Mouse (Mus musculus) liver, adult 2 months (tissue): Measurements from ENCODE around the gene Cks1b. TPM values are rescaled to one million over a fixed set of nuclear protein-coding genes. Genes with fewer than 3 reads are reported as not detected.

ENCODE experiments used
- DNase-seq: peaks from one replicate; pipeline ENCODE4 v3.0.0-alpha.2; 2011; ENCODE audit warnings: low read depth, low spot score; ENCODE audit errors: extremely low read depth
- H3K27ac ChIP-seq: fragments of 200-500 bp; replicated peaks from 2 replicates; pipeline ENCODE4 v1.5.1; 2012; ENCODE audit warnings: low read depth, mild to moderate bottlenecking, control low read depth, inconsistent platforms, low read length; ENCODE audit not compliant: insufficient read depth
- H3K27me3 ChIP-seq: fragments of 200-500 bp; 2 replicates; pipeline ENCODE4 v1.6.1; 2012; ENCODE audit warnings: mild to moderate bottlenecking, moderate library complexity, low read length, inconsistent platforms; ENCODE audit not compliant: control insufficient read depth, insufficient read depth
- H3K36me3 ChIP-seq: fragments of 200-500 bp; 2 replicates; pipeline ENCODE4 v1.6.1; 2012; ENCODE audit warnings: low read length, inconsistent platforms; ENCODE audit not compliant: control insufficient read depth, insufficient read depth
- H3K4me1 ChIP-seq: fragments of 200-500 bp; 2 replicates; pipeline ENCODE4 v1.6.1; 2011; ENCODE audit warnings: low read length; ENCODE audit not compliant: control insufficient read depth, insufficient read depth
- H3K4me3 ChIP-seq: fragments of 200-500 bp; 2 replicates; pipeline ENCODE4 v1.5.1; 2011; ENCODE audit warnings: low read depth, mild to moderate bottlenecking, control low read depth, low read length, moderate library complexity; ENCODE audit not compliant: insufficient read depth
- H3K79me2 ChIP-seq: fragments of 200-500 bp; 2 replicates; pipeline ENCODE4 v1.6.1; 2012; ENCODE audit warnings: inconsistent platforms, mild to moderate bottlenecking, low read length, moderate library complexity; ENCODE audit not compliant: control insufficient read depth, insufficient read depth
- H3K9ac ChIP-seq: fragments of 200-500 bp; 2 replicates; pipeline ENCODE4 v1.6.1; 2012; ENCODE audit warnings: low read depth, mild to moderate bottlenecking, control low read depth, inconsistent platforms, low read length
- CTCF ChIP-seq: fragments of 200-500 bp; IDR thresholded peaks from 2 replicates; pipeline ENCODE4 v1.5.1; 2011; ENCODE audit warnings: low read depth, low read length, control low read depth
- POLR2A ChIP-seq: fragments of 200-500 bp; IDR thresholded peaks from 2 replicates; pipeline ENCODE4 v1.6.1; 2011; ENCODE audit warnings: low read length, control low read depth; ENCODE audit not compliant: insufficient read depth; ENCODE audit errors: extremely low read depth
- WGBS: fragments of 180-500 bp; shearing (Covaris S2); methylation state at CpG from one replicate; pipeline ENCODE4 v1.1.7; 2018; 5-methylcytosine and 5-hydroxymethylcytosine counted together
- polyA plus RNA-seq: library from polyadenylated mRNA; depleted of rRNA; stranded (reverse); fragments of >200 nt; gene quantifications from 2 replicates; pipeline ENCODE4 v1.2.3, GENCODE M21; 2012; rRNA removed
- total RNA-seq: library from RNA; depleted of rRNA; stranded (reverse); fragments of >200 nt; gene quantifications from 2 replicates; pipeline ENCODE4 v1.2.3, GENCODE M21; 2014; rRNA removed

Gene Cks1b
- total and polyA plus RNA-seq, 2 experiments, result 3.0 to 11.0 TPM

DNA sequence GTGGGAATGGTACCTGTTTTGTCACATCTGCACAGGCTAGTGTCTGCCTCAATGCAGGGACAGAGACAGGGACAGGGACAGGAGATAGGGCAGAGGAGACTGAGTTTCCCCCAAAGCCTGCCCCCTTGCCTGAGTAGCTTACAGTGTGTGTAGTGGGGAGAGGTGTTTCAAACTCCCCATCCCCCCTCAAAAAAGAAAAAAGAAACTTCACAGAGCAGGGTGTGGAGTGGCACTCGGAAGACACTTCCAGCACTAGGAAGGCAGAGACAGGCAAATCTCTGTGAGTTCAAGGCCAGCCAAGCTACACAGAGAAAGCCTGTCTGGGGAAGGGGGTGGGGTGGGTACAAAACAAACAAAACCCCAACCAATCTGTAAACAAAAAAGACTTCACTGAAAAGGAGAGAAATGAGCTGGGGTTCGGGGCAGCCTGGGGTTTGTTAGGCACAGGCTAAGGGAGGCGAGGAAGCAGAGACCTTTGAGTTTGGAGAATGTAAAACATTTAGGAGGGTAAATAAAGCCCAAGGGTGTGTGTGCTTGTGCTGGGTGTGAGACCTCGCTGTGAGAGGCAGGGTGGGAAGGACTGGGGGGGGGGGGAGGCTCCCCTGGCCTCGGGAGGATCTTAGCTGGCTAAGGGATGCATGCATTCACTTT, 44.5 kb downstream of the Cks1b start:
- no peaks in the 10 kb centered on the region for H3K27me3 ChIP-seq
- no peaks in the 10 kb centered on the region for H3K79me2 ChIP-seq
- H3K27ac ChIP-seq, result no peak overlapping the region
- no peak overlapping the region for H3K9ac ChIP-seq
- TF ChIP-seq CTCF, result no peak
- TF ChIP-seq POLR2A, result no peak
- peaks cover 2% of the 10 kb centered on the region; the same call in 1 of the 2 replicates for H3K36me3 ChIP-seq
- WGBS, result 38% methylated on average over 5 of the region's 5 CpGs
- H3K4me1 ChIP-seq, result no peaks in the 10 kb centered on the region
- no peak for DNase-seq
- no peak overlapping the region for H3K4me3 ChIP-seq

DNA sequence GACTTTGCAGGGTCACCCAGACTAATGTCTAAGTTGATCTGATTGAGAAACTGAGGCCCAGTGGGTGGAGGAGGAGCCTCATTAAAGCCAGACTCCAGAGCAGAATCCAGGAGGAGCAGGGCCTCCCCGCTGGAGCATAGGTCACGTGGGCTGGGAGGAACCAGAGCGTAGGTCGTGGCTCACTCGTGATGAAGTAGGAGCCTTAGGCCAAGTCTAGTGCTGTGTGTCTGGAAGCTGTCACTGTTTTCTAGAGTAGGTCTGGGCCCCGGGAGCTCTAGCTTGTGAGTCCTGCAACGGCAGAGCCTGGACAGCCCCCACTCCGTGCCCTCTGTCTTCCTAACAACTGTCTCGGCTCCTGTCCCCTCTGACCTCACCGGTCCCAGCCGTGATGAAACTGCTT, 50.8 kb downstream of the Cks1b start:
- peak; percentile 55 for DNase-seq
- TF ChIP-seq CTCF (no peak), POLR2A (no peak)
- H3K9ac ChIP-seq, result no peak overlapping the region
- no peaks in the 10 kb centered on the region for H3K36me3 ChIP-seq
- H3K79me2 ChIP-seq, result no peaks in the 10 kb centered on the region
- H3K4me3 ChIP-seq, result peak overlapping the region; percentile 20; the same call in 1 of the 2 replicates
- H3K27ac ChIP-seq, result no peak overlapping the region
- no peaks in the 10 kb centered on the region for H3K27me3 ChIP-seq
- peaks cover 2% of the 10 kb centered on the region; the same call in 1 of the 2 replicates for H3K4me1 ChIP-seq
- WGBS, result 21% methylated on average over 11 of the region's 11 CpGs

DNA sequence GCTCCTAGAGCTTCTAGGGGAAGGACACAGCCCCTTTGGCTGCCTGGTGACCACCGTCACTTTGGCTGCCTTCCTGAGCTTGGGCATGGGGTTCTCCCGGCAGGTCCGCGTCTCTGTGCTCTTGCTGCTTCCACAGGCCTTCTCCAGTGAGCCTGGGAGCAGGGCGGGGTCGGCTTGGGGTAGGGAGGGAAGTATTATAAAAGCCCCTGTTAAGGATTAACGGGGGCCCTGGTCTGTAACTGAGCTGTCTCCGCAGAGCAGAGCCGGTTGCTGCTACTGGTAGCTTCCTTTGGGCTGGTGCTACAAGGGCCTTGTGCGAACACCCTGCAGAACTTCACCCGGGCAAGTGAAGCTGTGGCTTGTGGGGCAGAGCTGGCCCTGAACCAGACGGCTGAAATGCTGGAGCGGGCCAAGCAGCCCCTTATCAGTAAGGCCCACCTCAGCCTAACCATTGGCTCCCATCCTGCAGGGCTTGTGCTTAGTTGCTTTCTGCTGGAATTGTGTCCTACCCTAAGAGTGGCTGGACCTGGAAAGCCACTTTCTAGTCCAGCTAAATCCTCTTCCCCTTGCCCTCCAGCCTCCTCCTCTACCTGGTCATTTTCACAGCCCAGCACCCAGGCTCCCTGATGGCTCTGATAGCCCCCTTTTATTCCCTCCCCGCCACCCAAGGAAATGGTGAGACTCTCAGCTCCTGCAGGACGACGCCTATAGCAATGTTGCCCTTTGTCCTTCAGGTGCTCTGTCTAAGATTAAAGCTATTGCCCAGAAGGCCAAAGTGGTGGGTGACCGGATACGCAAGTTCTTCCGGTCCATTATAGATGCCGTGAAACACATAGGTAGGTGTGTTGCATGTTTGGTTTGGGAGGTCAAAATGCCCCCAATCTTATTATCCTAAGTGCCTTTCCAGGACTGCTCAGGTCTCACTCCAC, 52.4 kb downstream of the Cks1b start:
- H3K27ac ChIP-seq, result no peak overlapping the region
- peaks cover 2% of the 10 kb centered on the region; the same call in 1 of the 2 replicates for H3K4me1 ChIP-seq
- 87% methylated on average over 20 of the region's 20 CpGs for WGBS
- no peak for DNase-seq
- H3K79me2 ChIP-seq, result no peaks in the 10 kb centered on the region
- H3K9ac ChIP-seq, result no peak overlapping the region
- no peaks in the 10 kb centered on the region for H3K27me3 ChIP-seq
- no peak overlapping the region for H3K4me3 ChIP-seq
- TF ChIP-seq CTCF (no peak), POLR2A (no peak)
- no peaks in the 10 kb centered on the region for H3K36me3 ChIP-seq

Other genes starting within 250 kb of the Cks1b start
- 9.1 and 15.6 TPM in 2 replicates for gene Scamp3, start 240.9 kb downstream of the Cks1b start, total RNA-seq
- gene Scamp3, start 240.9 kb downstream of the Cks1b start, polyA plus RNA-seq, result 105 and 120 TPM in 2 replicates
- gene Fam189b, start 235.2 kb downstream of the Cks1b start, total RNA-seq, result 0.09 and 0.54 TPM in 2 replicates
- 1.8 and 4.1 TPM in 2 replicates for gene Fam189b, start 235.2 kb downstream of the Cks1b start, polyA plus RNA-seq
- 24.1 and 32.7 TPM in 2 replicates for gene Gba, start 215.5 kb downstream of the Cks1b start, total RNA-seq
- gene Gba, start 215.5 kb downstream of the Cks1b start, polyA plus RNA-seq, result 33.2 and 36.6 TPM in 2 replicates
- 0.92 and 1.4 TPM in 2 replicates for gene Thbs3, start 203.2 kb downstream of the Cks1b start, total RNA-seq
- gene Thbs3, start 203.2 kb downstream of the Cks1b start, polyA plus RNA-seq, result 0.85 and 1.2 TPM in 2 replicates
- 105 and 122 TPM in 2 replicates for gene Mtx1, start 191.3 kb downstream of the Cks1b start, total RNA-seq
- 167 and 187 TPM in 2 replicates for gene Mtx1, start 191.3 kb downstream of the Cks1b start, polyA plus RNA-seq
- gene Muc1, start 189.3 kb downstream of the Cks1b start, total RNA-seq, result 0.60 and 1.7 TPM in 2 replicates
- 1.3 and 1.7 TPM in 2 replicates for gene Muc1, start 189.3 kb downstream of the Cks1b start, polyA plus RNA-seq
- 45.1 and 60.3 TPM in 2 replicates for gene Krtcap2, start 172.4 kb downstream of the Cks1b start, total RNA-seq
- 157 and 197 TPM in 2 replicates for gene Krtcap2, start 172.4 kb downstream of the Cks1b start, polyA plus RNA-seq
- gene Trim46, start 172.1 kb downstream of the Cks1b start, total RNA-seq, result 0.07 and 0.18 TPM in 2 replicates
- 0.16 and 0.25 TPM in 2 replicates for gene Trim46, start 172.1 kb downstream of the Cks1b start, polyA plus RNA-seq
- gene Dpm3, start 159.0 kb downstream of the Cks1b start, total RNA-seq, result 102 and 131 TPM in 2 replicates
- 243 and 245 TPM in 2 replicates for gene Dpm3, start 159.0 kb downstream of the Cks1b start, polyA plus RNA-seq
- gene Slc50a1, start 147.8 kb downstream of the Cks1b start, total RNA-seq, result 6.4 and 7.0 TPM in 2 replicates
- 36.3 and 41.2 TPM in 2 replicates for gene Slc50a1, start 147.8 kb downstream of the Cks1b start, polyA plus RNA-seq
- 22.1 and 35.2 TPM in 2 replicates for gene Efna1, start 137.2 kb downstream of the Cks1b start, total RNA-seq
- gene Efna1, start 137.2 kb downstream of the Cks1b start, polyA plus RNA-seq, result 73.1 and 73.4 TPM in 2 replicates
- not detected in 2 replicates for gene Efna3, start 95.4 kb downstream of the Cks1b start, total RNA-seq
- gene Efna3, start 95.4 kb downstream of the Cks1b start, polyA plus RNA-seq, result not detected in 2 replicates
- not detected in 2 replicates for gene Efna4, start 80.4 kb downstream of the Cks1b start, total RNA-seq
- gene Efna4, start 80.4 kb downstream of the Cks1b start, polyA plus RNA-seq, result 0.06 and 0.27 TPM in 2 replicates
- gene Adam15, start 68.4 kb downstream of the Cks1b start, total RNA-seq, result 1.4 and 2.6 TPM in 2 replicates
- 4.7 and 5.4 TPM in 2 replicates for gene Adam15, start 68.4 kb downstream of the Cks1b start, polyA plus RNA-seq
- not detected in 2 replicates for gene Dcst2, start 56.4 kb downstream of the Cks1b start, total RNA-seq
- 0.05 TPM in 1 of 2 replicates, not detected in the other for gene Dcst2, start 56.4 kb downstream of the Cks1b start, polyA plus RNA-seq
- not detected in 2 replicates for gene Dcst1, start 53.1 kb downstream of the Cks1b start, total RNA-seq
- gene Dcst1, start 53.1 kb downstream of the Cks1b start, polyA plus RNA-seq, result 0.04 TPM in 1 of 2 replicates, not detected in the other
- gene Zbtb7b, start 23.6 kb downstream of the Cks1b start, total RNA-seq, result 28.9 and 31.9 TPM in 2 replicates
- gene Zbtb7b, start 23.6 kb downstream of the Cks1b start, polyA plus RNA-seq, result 85.0 and 87.2 TPM in 2 replicates
- not detected in 2 replicates for gene Lenep, start 15.6 kb downstream of the Cks1b start, total RNA-seq
- gene Lenep, start 15.6 kb downstream of the Cks1b start, polyA plus RNA-seq, result not detected in 2 replicates
- 29.0 and 33.0 TPM in 2 replicates for gene Flad1, start 6.5 kb downstream of the Cks1b start, total RNA-seq
- gene Flad1, start 6.5 kb downstream of the Cks1b start, polyA plus RNA-seq, result 62.6 and 67.3 TPM in 2 replicates
- gene Shc1, start 60 bp upstream of the Cks1b start, total RNA-seq, result 37.7 and 42.0 TPM in 2 replicates
- 56.8 and 57.4 TPM in 2 replicates for gene Shc1, start 60 bp upstream of the Cks1b start, polyA plus RNA-seq
- 4.4 and 9.9 TPM in 2 replicates for gene Pygo2, start 11.8 kb upstream of the Cks1b start, total RNA-seq
- 26.5 and 29.0 TPM in 2 replicates for gene Pygo2, start 11.8 kb upstream of the Cks1b start, polyA plus RNA-seq
- gene Pbxip1, start 18.3 kb upstream of the Cks1b start, total RNA-seq, result 5.7 and 5.9 TPM in 2 replicates
- 6.6 and 9.1 TPM in 2 replicates for gene Pbxip1, start 18.3 kb upstream of the Cks1b start, polyA plus RNA-seq
- 79.5 and 112 TPM in 2 replicates for gene Pmvk, start 36.2 kb upstream of the Cks1b start, total RNA-seq
- gene Pmvk, start 36.2 kb upstream of the Cks1b start, polyA plus RNA-seq, result 82.1 and 108 TPM in 2 replicates
- gene Kcnn3, start 101.8 kb upstream of the Cks1b start, total RNA-seq, result under 0.01 and 0.13 TPM in 2 replicates
- 0.06 TPM in 1 of 2 replicates, not detected in the other for gene Kcnn3, start 101.8 kb upstream of the Cks1b start, polyA plus RNA-seq